Mouse (Mus musculus) megakaryocyte, adult 5-6 weeks (primary cell): ENCODE measurements around the gene E130218I03Rik. TPM values are rescaled to one million over a fixed set of nuclear protein-coding genes. Genes with fewer than 3 reads are reported as not detected.
"Not testable (repeated sequence)": the region's sequence is repeated elsewhere in the genome, so short reads cannot be mapped to it uniquely, and the experiment has no call there.

ENCODE experiments used
- ATAC-seq: 2 replicates; pipeline ENCODE4 v1.8.0; 2016; ENCODE audit warnings: mild to moderate bottlenecking, inconsistent platforms; ENCODE audit not compliant: poor library complexity, severe bottlenecking
- total RNA-seq, 2 experiments: library from RNA; stranded (forward) in 1 of 2; stranded (reverse) in 1 of 2; fragments of 153-499, 151-499 nt in 1 of 2; fragments of 221-1000, 200-1000 nt in 1 of 2; gene quantifications; 2 replicates each; pipeline versions ENCODE4 v1.2.3 to v1.2.4; 2015 to 2017

The E130218I03Rik gene
- total RNA-seq, 2 experiments from 2014 or later = not detected

- ATAC-seq = no peak
Observed at GRCm38 (mm10) chr4:134251241-134252130, 8.0 kb downstream of the E130218I03Rik start.

GRCm38 (mm10) chr4:134252131-134252910, 8.9 kb downstream of the E130218I03Rik start:
- no peak for ATAC-seq

GRCm38 (mm10) chr4:134252911-134253721, 9.7 kb downstream of the E130218I03Rik start:
- no peak for ATAC-seq

GRCm38 (mm10) chr4:134253722-134254324, 10.4 kb downstream of the E130218I03Rik start, which contains the start of gene Grrp1:
Gene Grrp1, minus strand, starts transcription at chr4:134254106.
- no peak for ATAC-seq

GRCm38 (mm10) chr4:134254835-134255234, 11.4 kb downstream of the E130218I03Rik start:
- ATAC-seq = no peak

GRCm38 (mm10) chr4:134255854-134256253, 12.4 kb downstream of the E130218I03Rik start:
- no peak for ATAC-seq

GRCm38 (mm10) chr4:134256407-134257197, 13.1 kb downstream of the E130218I03Rik start:
- ATAC-seq = no peak

GRCm38 (mm10) chr4:134257198-134258009, 13.9 kb downstream of the E130218I03Rik start:
- no peak for ATAC-seq

GRCm38 (mm10) chr4:134258354-134258753, 14.9 kb downstream of the E130218I03Rik start:
- ATAC-seq = no peak

- ATAC-seq = peak; percentile 51; the same call in 1 of the 2 replicates
Observed at GRCm38 (mm10) chr4:134263191-134263590, 19.7 kb downstream of the E130218I03Rik start.

GRCm38 (mm10) chr4:134265860-134266585, 22.6 kb downstream of the E130218I03Rik start:
- ATAC-seq = no peak

- ATAC-seq = no peak
Observed at GRCm38 (mm10) chr4:134268102-134268655, 24.7 kb downstream of the E130218I03Rik start.

GRCm38 (mm10) chr4:134269622-134270021, 26.2 kb downstream of the E130218I03Rik start:
- not testable (repeated sequence) for ATAC-seq

GRCm38 (mm10) chr4:134271979-134272378, 28.5 kb downstream of the E130218I03Rik start:
- ATAC-seq = no peak

- ATAC-seq = peak; percentile 29
Observed at GRCm38 (mm10) chr4:134272731-134273416, 29.4 kb downstream of the E130218I03Rik start.

GRCm38 (mm10) chr4:134273417-134274345, 30.2 kb downstream of the E130218I03Rik start:
- ATAC-seq = peak; percentile 84
